Mouse (Mus musculus): ENCODE measurements around the gene Gm49369. TPM values are rescaled to one million over a fixed set of nuclear protein-coding genes. Genes with fewer than 3 reads are reported as not detected.

Gm49369 gene
- polyA plus RNA-seq, 1 experiment from 2014 or later = 0.90 TPM

GRCm38 (mm10) chr7:142391609-142392008, 9.1 kb upstream of the Gm49369 start:
- Histone ChIP-seq H3K4me1 (peaks cover 7% of the 10 kb centered on the region), H3K9ac (no peak overlapping the region), H3K9me3 (no peaks in the 10 kb centered on the region), H3K36me3 (no peaks in the 10 kb centered on the region), H3K27ac (no peak overlapping the region), H3K4me3 (no peak overlapping the region), H3K27me3 (replicated peaks) (no peaks in the 10 kb centered on the region), H3K4me2 (replicated peaks) (no peak overlapping the region)
- no peak for ATAC-seq (ENCODE audit: low FRiP score, low read depth)
- 68% methylated on average over 4 of the region's 4 CpGs for WGBS

- Histone ChIP-seq H3K27ac (no peak overlapping the region), H3K36me3 (no peaks in the 10 kb centered on the region), H3K9me3 (no peaks in the 10 kb centered on the region), H3K4me2 (replicated peaks) (no peak overlapping the region), H3K27me3 (replicated peaks) (no peaks in the 10 kb centered on the region), H3K4me3 (no peak overlapping the region), H3K4me1 (peaks cover 12% of the 10 kb centered on the region), H3K9ac (no peak overlapping the region)
- ATAC-seq (ENCODE audit: low FRiP score, low read depth) = no peak
- WGBS = 77% methylated on average over 3 of the region's 3 CpGs
These were observed 8.6 kb upstream of the Gm49369 start for GRCm38 (mm10) chr7:142391108-142391507.

GRCm38 (mm10) chr7:142389961-142390650, 7.6 kb upstream of the Gm49369 start:
- no peak overlapping the region for H3K9ac ChIP-seq
- no peak for ATAC-seq (ENCODE audit: low FRiP score, low read depth)
- WGBS = 82% methylated on average over 3 of the region's 3 CpGs
- no peak overlapping the region for H3K4me2 ChIP-seq (replicated peaks)
- H3K4me1 ChIP-seq = peaks cover 18% of the 10 kb centered on the region
- H3K4me3 ChIP-seq = no peak overlapping the region
- H3K9me3 ChIP-seq = no peaks in the 10 kb centered on the region
- no peaks in the 10 kb centered on the region for H3K27me3 ChIP-seq (replicated peaks)
- H3K27ac ChIP-seq = no peak overlapping the region
- H3K36me3 ChIP-seq = peaks cover 4% of the 10 kb centered on the region

GRCm38 (mm10) chr7:142388740-142389139, 6.3 kb upstream of the Gm49369 start:
- Histone ChIP-seq H3K27me3 (replicated peaks) (no peaks in the 10 kb centered on the region), H3K4me3 (no peak overlapping the region), H3K9ac (no peak overlapping the region), H3K4me2 (replicated peaks) (no peak overlapping the region), H3K36me3 (peaks cover 18% of the 10 kb centered on the region), H3K4me1 (peaks cover 18% of the 10 kb centered on the region), H3K9me3 (no peaks in the 10 kb centered on the region), H3K27ac (no peak overlapping the region)
- WGBS = 92% methylated on average over 2 of the region's 2 CpGs
- ATAC-seq (ENCODE audit: low FRiP score, low read depth) = no peak

GRCm38 (mm10) chr7:142388198-142388597, 5.7 kb upstream of the Gm49369 start:
- H3K4me2 ChIP-seq (replicated peaks) = peak overlapping the region; percentile 94
- WGBS = 98% methylated on average over 1 of the region's 1 CpGs
- no peak overlapping the region for H3K27ac ChIP-seq
- peaks cover 18% of the 10 kb centered on the region for H3K4me1 ChIP-seq
- peak; percentile 33 for ATAC-seq (ENCODE audit: low FRiP score, low read depth)
- H3K27me3 ChIP-seq (replicated peaks) = no peaks in the 10 kb centered on the region
- H3K36me3 ChIP-seq = peaks cover 23% of the 10 kb centered on the region
- H3K9me3 ChIP-seq = no peaks in the 10 kb centered on the region
- H3K9ac ChIP-seq = peak overlapping the region; percentile 76; the same call in 1 of the 2 replicates
- peak overlapping the region; percentile 77 for H3K4me3 ChIP-seq

GRCm38 (mm10) chr7:142387419-142388148, 5.1 kb upstream of the Gm49369 start, which contains the start of gene Ctsd:
TSS of gene Ctsd (minus strand) at chr7:142388038.
- no peaks in the 10 kb centered on the region for H3K9me3 ChIP-seq
- no peak within 1 kb of the TSS for H3K27ac ChIP-seq
- peaks cover 18% of the 10 kb centered on the region for H3K4me1 ChIP-seq
- H3K27me3 ChIP-seq (replicated peaks) = no peaks in the 10 kb centered on the region
- under 1% methylated on average over 52 of the region's 55 CpGs for WGBS
- peaks cover 29% of the 10 kb centered on the region for H3K36me3 ChIP-seq
- H3K4me2 ChIP-seq (replicated peaks) = peak within 1 kb of the TSS; percentile 94
- ATAC-seq (ENCODE audit: low FRiP score, low read depth) = peak; percentile 97
- peak within 1 kb of the TSS; percentile 77 for H3K4me3 ChIP-seq
- peak within 1 kb of the TSS; percentile 76 for H3K9ac ChIP-seq

- Histone ChIP-seq H3K36me3 (peaks cover 38% of the 10 kb centered on the region), H3K4me2 (replicated peaks) (peak overlapping the region; percentile 94), H3K27ac (no peak overlapping the region), H3K4me1 (peaks cover 18% of the 10 kb centered on the region), H3K4me3 (peak overlapping the region; percentile 77), H3K9me3 (no peaks in the 10 kb centered on the region), H3K27me3 (replicated peaks) (no peaks in the 10 kb centered on the region), H3K9ac (peak overlapping the region; percentile 76)
- 75% methylated on average over 6 of the region's 6 CpGs for WGBS
- ATAC-seq (ENCODE audit: low FRiP score, low read depth) = no peak
These were observed 4.2 kb upstream of the Gm49369 start for GRCm38 (mm10) chr7:142386621-142387201.

- Histone ChIP-seq H3K4me3 (0 out of 2 replicates have a peak overlapping the region, but pooled peaks have one; percentile 77), H3K27ac (no peak overlapping the region)
These were observed 3.4 kb upstream of the Gm49369 start for GRCm38 (mm10) chr7:142385742-142386403.

GRCm38 (mm10) chr7:142384306-142384705, 1.8 kb upstream of the Gm49369 start:
- WGBS = 87% methylated on average over 10 of the region's 10 CpGs
- no peaks in the 10 kb centered on the region for H3K9me3 ChIP-seq
- H3K9ac ChIP-seq = no peak overlapping the region
- peaks cover 18% of the 10 kb centered on the region for H3K4me1 ChIP-seq
- ATAC-seq (ENCODE audit: low FRiP score, low read depth) = no peak
- peaks cover 62% of the 10 kb centered on the region for H3K36me3 ChIP-seq
- no peak overlapping the region for H3K4me2 ChIP-seq (replicated peaks)
- no peak overlapping the region for H3K4me3 ChIP-seq
- no peak overlapping the region for H3K27ac ChIP-seq
- no peaks in the 10 kb centered on the region for H3K27me3 ChIP-seq (replicated peaks)

More at GRCm38 (mm10) chr7:142385742-142386403, 3.4 kb upstream of the Gm49369 start:
- peaks cover 18% of the 10 kb centered on the region for H3K4me1 ChIP-seq
- no peak for ATAC-seq (ENCODE audit: low FRiP score, low read depth)
- H3K9ac ChIP-seq = no peak overlapping the region
- peaks cover 47% of the 10 kb centered on the region for H3K36me3 ChIP-seq
- peak overlapping the region; percentile 94 for H3K4me2 ChIP-seq (replicated peaks)
- 88% methylated on average over 3 of the region's 3 CpGs for WGBS
- H3K27me3 ChIP-seq (replicated peaks) = no peaks in the 10 kb centered on the region
- no peaks in the 10 kb centered on the region for H3K9me3 ChIP-seq

- Histone ChIP-seq H3K9ac (no peak overlapping the region), H3K4me1 (peaks cover 7% of the 10 kb centered on the region), H3K9me3 (no peaks in the 10 kb centered on the region), H3K27ac (no peak overlapping the region), H3K4me3 (no peak overlapping the region), H3K4me2 (replicated peaks) (no peak overlapping the region), H3K36me3 (peaks cover 90% of the 10 kb centered on the region), H3K27me3 (replicated peaks) (no peaks in the 10 kb centered on the region)
- WGBS = 89% methylated on average over 4 of the region's 4 CpGs
- no peak for ATAC-seq (ENCODE audit: low FRiP score, low read depth)
These were observed 1.3 kb downstream of the Gm49369 start for GRCm38 (mm10) chr7:142381175-142381574.

GRCm38 (mm10) chr7:142379186-142379585, 3.3 kb downstream of the Gm49369 start:
- Histone ChIP-seq H3K9me3 (no peaks in the 10 kb centered on the region), H3K4me1 (no peaks in the 10 kb centered on the region), H3K9ac (no peak overlapping the region), H3K4me2 (replicated peaks) (no peak overlapping the region), H3K4me3 (no peak overlapping the region), H3K27ac (no peak overlapping the region), H3K27me3 (replicated peaks) (no peaks in the 10 kb centered on the region), H3K36me3 (peaks cover 92% of the 10 kb centered on the region)
- no peak for ATAC-seq (ENCODE audit: low FRiP score, low read depth)
- WGBS = 82% methylated on average over 6 of the region's 6 CpGs

Measured in neural tube, embryonic 12.5 days (tissue).